Mouse (Mus musculus) neural tube, embryonic 11.5 days (tissue): ENCODE measurements around the gene Slc35f1. TPM values are rescaled to one million over a fixed set of nuclear protein-coding genes. Genes with fewer than 3 reads are reported as not detected.

Experiments
- ATAC-seq: fragments of 200-750 bp; cut with Nextera tagmentation; 2 replicates; pipeline ENCODE4 v1.8.0; 2017; ENCODE audit warnings: moderate number of reproducible peaks, mild to moderate bottlenecking, moderate TSS enrichment, moderate library complexity; ENCODE audit not compliant: insufficient read depth, low FRiP score, low TSS enrichment
- DNase-seq: peaks from one replicate; pipeline ENCODE4 v3.0.0-alpha.2; 2015; ENCODE audit warnings: low spot score
- H3K27ac ChIP-seq: fragments of 300-500 bp; sonication (generic); 2 replicates; pipeline ENCODE4 v1.5.1; 2014; ENCODE audit warnings: low read depth, mild to moderate bottlenecking, low read length
- H3K27me3 ChIP-seq: fragments of 300-500 bp; sonication (generic); 2 replicates; pipeline ENCODE4 v1.6.1; 2014; ENCODE audit warnings: mild to moderate bottlenecking, low read length, mixed read lengths; ENCODE audit not compliant: control insufficient read depth, insufficient read depth
- H3K36me3 ChIP-seq: fragments of 300-500 bp; sonication (generic); 2 replicates; pipeline ENCODE4 v1.6.1; 2014; ENCODE audit warnings: mild to moderate bottlenecking, low read length, moderate library complexity, mixed read lengths; ENCODE audit not compliant: control insufficient read depth, insufficient read depth
- H3K4me1 ChIP-seq: fragments of 300-500 bp; sonication (generic); 2 replicates; pipeline ENCODE4 v1.6.1; 2014; ENCODE audit warnings: low read length, mixed read lengths; ENCODE audit not compliant: control insufficient read depth, insufficient read depth
- H3K4me2 ChIP-seq: fragments of 300-500 bp; sonication (generic); 2 replicates; pipeline ENCODE4 v1.6.1; 2014; ENCODE audit warnings: low read depth, mild to moderate bottlenecking, moderate library complexity
- H3K4me3 ChIP-seq: fragments of 300-500 bp; sonication (generic); 2 replicates; pipeline ENCODE4 v1.5.1; 2014; ENCODE audit warnings: low read depth, low read length
- H3K9ac ChIP-seq: fragments of 300-500 bp; sonication (generic); 2 replicates; pipeline ENCODE4 v1.6.1; 2014; ENCODE audit warnings: mild to moderate bottlenecking, low read length
- H3K9me3 ChIP-seq: fragments of 300-500 bp; sonication (generic); 2 replicates; pipeline ENCODE4 v1.6.1; 2016; ENCODE audit warnings: low read length; ENCODE audit not compliant: control insufficient read depth
- WGBS: fragments of 180-500 bp; shearing (Covaris S2); extraction: QIAGEN DNeasy Blood & Tissue Kit; methylation state at CpG from one replicate; pipeline ENCODE4 v1.1.7; 2014; 5-methylcytosine and 5-hydroxymethylcytosine counted together
- polyA plus RNA-seq: library from polyadenylated mRNA; unstranded; fragments of >200 nt; fragmentation: Nextera tagmentation; extraction: Ambion mirVana; gene quantifications from 2 replicates; pipeline ENCODE4 v1.2.1, GENCODE M21; 2014

Gene Slc35f1
- polyA plus RNA-seq, 1 experiment from 2014 or later = 17.1 TPM

DNA sequence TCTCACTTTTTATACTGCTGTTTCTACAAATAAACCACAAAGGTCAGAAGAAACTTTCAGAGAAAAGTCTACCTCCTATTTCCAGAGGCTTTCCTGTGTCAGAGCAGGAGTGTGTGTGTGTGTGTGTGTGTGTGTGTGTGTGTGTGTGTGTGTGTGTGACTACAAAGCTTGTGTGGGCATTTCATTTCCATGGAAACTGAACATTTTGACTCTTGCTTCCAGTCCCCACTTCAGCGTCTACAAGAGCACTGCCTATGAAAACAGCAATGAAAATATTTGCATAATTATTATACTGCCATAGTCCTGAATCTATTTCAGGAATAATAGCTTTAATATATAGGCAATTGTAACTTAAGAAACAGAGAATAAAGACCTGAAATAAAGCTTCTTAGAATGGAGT lies 241.8 kb downstream of the Slc35f1 start:
- H3K27me3 ChIP-seq = no peaks in the 10 kb centered on the region
- ATAC-seq (no peak), DNase-seq (no peak)
- H3K27ac ChIP-seq = no peak overlapping the region
- no peaks in the 10 kb centered on the region for H3K36me3 ChIP-seq
- no peaks in the 10 kb centered on the region for H3K4me1 ChIP-seq
- no peak overlapping the region for H3K4me3 ChIP-seq
- 79% methylated on average over 1 of the region's 1 CpGs for WGBS
- H3K4me2 ChIP-seq = no peak overlapping the region
- no peaks in the 10 kb centered on the region for H3K9me3 ChIP-seq
- no peak overlapping the region for H3K9ac ChIP-seq

DNA sequence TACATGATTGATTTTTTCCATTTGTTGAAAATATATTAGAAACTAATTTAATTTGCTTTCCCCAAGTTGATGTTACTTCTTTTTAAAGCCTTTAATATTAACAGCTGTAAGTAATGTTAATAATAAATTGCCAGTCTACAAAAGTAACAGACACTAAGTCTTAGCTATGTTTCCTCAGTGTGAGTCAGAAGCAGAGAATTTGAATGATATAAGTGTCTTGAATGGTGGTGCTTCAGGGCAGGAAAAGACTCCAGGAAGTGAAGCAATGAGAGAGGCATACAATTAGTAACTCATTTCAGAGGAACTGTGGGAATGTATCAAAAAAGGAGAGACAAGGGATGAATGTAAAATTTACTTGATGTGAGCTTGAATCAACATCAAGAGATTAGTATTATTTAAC lies 244.3 kb downstream of the Slc35f1 start:
- H3K9me3 ChIP-seq = no peaks in the 10 kb centered on the region
- H3K36me3 ChIP-seq = no peaks in the 10 kb centered on the region
- no peak overlapping the region for H3K4me2 ChIP-seq
- no peak for ATAC-seq
- no peaks in the 10 kb centered on the region for H3K4me1 ChIP-seq
- no peak for DNase-seq
- no peak overlapping the region for H3K9ac ChIP-seq
- no peak overlapping the region for H3K4me3 ChIP-seq
- no peaks in the 10 kb centered on the region for H3K27me3 ChIP-seq
- H3K27ac ChIP-seq = no peak overlapping the region

DNA sequence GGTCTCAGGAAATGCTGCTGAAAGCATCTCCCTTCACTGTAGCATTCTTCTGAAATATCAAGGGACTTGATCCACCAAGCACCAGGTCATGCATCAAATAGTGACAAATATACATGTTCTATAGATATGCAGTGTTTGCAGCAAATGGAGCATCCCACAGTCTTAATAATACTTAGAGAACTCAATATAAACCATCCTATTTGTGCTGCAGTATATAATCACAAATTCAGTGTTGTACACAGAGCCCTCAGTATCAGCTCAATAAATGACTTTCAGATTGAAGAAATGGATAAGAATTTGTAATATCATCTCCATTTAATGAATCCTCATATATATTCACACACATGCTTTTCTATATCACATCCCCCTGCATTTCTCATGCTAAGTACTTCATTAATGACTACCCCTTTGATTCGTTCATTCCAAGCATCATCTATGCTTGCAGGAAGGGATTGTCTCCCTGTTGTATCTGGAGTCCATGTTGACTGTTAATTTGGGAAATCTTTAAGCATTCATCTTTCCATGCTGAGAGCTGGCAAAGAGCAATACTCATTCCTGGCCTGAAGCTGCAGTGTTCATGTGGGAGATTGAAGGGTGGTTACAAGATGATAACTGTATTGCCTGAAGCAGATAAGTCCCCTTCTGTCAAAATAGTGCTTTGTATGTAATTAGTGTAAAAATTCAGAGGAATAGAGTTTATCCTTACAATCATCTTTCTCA lies 249.9 kb downstream of the Slc35f1 start:
- no peaks in the 10 kb centered on the region for H3K36me3 ChIP-seq
- no peak for DNase-seq

DNA sequence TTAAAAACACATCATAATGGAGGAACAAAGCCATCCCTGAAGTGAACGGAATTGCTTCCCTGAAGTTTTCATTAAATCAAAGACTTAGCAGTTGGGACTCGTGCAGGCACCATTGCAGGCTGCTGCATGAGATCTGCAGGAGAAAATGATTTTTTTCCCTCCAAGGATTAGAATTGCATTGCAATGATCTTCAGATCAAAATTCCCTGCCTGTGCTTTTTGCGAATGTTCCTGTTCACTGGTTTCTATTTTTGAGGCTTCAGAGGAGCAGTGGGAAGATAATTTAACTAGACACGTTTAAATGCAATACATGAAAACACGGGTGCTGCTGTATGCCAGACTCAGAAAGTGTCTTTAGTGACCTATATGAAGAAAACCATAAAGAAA lies 250.5 kb downstream of the Slc35f1 start:
- Histone ChIP-seq H3K4me1 (no peaks in the 10 kb centered on the region), H3K27me3 (no peaks in the 10 kb centered on the region), H3K4me3 (no peak overlapping the region), H3K9ac (no peak overlapping the region), H3K4me2 (no peak overlapping the region), H3K9me3 (no peaks in the 10 kb centered on the region), H3K36me3 (no peaks in the 10 kb centered on the region), H3K27ac (no peak overlapping the region)
- no peak for DNase-seq
- ATAC-seq = no peak
- WGBS = 86% methylated on average over 5 of the region's 5 CpGs

More for the DNA sequence above, 249.9 kb downstream of the Slc35f1 start:
- no peak overlapping the region for H3K9ac ChIP-seq
- H3K27me3 ChIP-seq = no peaks in the 10 kb centered on the region
- H3K4me3 ChIP-seq = no peak overlapping the region
- H3K27ac ChIP-seq = no peak overlapping the region
- ATAC-seq = no peak
- H3K9me3 ChIP-seq = no peaks in the 10 kb centered on the region
- H3K4me2 ChIP-seq = no peak overlapping the region
- WGBS = 94% methylated on average over 1 of the region's 1 CpGs
- no peaks in the 10 kb centered on the region for H3K4me1 ChIP-seq

DNA sequence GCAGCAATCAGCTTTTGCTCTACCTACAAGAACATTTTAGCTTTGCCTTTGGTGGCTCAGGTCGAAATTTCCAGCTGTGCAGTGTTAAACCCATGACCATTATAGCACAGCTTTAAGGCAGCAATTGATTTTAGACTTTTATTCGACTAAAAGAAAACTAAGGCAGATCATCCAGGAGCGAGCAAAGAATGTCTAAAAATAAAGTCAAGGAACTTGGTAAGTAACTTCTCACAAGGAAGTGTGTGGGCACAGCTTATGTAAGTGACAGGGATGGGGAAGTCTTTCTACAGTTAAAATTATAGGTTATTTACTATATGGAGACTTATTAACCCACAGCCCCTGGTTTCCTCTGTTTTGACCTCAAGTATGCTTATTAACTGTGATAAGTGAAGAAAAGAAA lies 262.2 kb downstream of the Slc35f1 start:
- Histone ChIP-seq H3K27me3 (no peaks in the 10 kb centered on the region), H3K4me2 (no peak overlapping the region), H3K27ac (no peak overlapping the region), H3K4me3 (no peak overlapping the region), H3K9me3 (no peaks in the 10 kb centered on the region), H3K4me1 (no peaks in the 10 kb centered on the region), H3K9ac (no peak overlapping the region), H3K36me3 (no peaks in the 10 kb centered on the region)
- DNase-seq (no peak), ATAC-seq (no peak)
- 84% methylated on average over 3 of the region's 3 CpGs for WGBS

DNA sequence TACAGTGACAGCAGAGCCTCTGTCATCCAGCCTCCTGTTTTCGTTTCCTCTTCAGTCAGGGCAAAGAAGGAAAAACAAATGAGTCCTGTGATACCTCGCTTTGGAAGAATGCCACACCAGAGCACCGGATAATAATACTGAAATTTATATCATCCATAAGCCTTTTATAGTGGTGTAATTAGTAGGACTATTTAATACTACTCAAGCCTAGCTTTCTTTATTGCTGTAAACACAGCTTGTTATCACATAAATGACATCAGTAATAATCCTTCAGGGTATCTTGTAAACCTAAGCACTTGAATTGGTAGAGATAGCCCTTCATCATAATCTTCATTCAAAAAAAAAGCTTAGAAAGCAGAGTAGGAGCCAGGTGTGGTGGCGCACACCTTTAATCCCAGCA lies 266.4 kb downstream of the Slc35f1 start:
- no peaks in the 10 kb centered on the region for H3K36me3 ChIP-seq
- H3K27me3 ChIP-seq = no peaks in the 10 kb centered on the region
- H3K27ac ChIP-seq = no peak overlapping the region
- H3K4me1 ChIP-seq = no peaks in the 10 kb centered on the region
- 82% methylated on average over 4 of the region's 4 CpGs for WGBS
- H3K9ac ChIP-seq = no peak overlapping the region
- no peak overlapping the region for H3K4me2 ChIP-seq
- DNase-seq (no peak), ATAC-seq (no peak)
- no peak overlapping the region for H3K4me3 ChIP-seq
- H3K9me3 ChIP-seq = no peaks in the 10 kb centered on the region

DNA sequence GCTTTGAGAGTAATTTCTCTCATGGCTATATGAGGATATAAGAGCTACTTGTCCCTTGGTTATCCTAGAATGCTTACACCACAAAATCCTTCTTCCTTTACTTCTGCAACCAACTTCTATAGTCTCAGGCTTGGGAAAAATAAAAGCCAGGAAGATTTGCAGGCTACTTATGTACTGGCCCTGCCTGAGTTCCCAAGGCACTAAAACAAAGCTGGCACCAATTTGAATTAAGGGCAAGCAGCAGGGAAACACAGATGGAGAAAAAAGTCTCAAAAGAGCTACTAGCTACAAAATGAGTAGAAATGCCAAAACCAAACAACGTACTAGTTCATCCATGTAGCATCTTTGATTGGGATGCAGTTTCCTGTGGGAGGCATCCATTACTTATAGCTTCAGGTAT lies 288.9 kb downstream of the Slc35f1 start:
- H3K4me3 ChIP-seq = no peak overlapping the region
- 81% methylated on average over 1 of the region's 1 CpGs for WGBS
- H3K9me3 ChIP-seq = no peaks in the 10 kb centered on the region
- no peaks in the 10 kb centered on the region for H3K4me1 ChIP-seq
- H3K9ac ChIP-seq = no peak overlapping the region
- H3K36me3 ChIP-seq = no peaks in the 10 kb centered on the region
- H3K27ac ChIP-seq = no peak overlapping the region
- DNase-seq (no peak), ATAC-seq (no peak)
- H3K4me2 ChIP-seq = no peak overlapping the region
- no peaks in the 10 kb centered on the region for H3K27me3 ChIP-seq

DNA sequence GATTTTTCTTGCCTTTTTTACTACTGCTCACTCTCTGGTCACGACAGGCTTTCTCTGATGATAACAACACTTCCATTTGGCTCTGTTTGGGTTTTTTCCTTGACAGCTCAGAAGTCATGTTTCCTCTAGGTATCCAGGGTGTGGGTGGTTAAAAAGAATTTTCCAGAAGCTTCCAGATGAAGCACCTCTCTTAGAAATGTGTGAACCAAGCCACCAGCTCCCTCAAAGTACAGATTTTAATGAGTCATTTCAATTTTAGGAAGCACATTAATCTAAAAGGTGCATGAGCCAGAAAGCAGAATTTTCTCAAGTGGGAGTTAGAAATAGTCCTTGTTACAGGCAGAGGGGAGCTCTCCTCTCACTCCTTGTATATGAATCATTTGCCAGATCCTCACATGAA lies 292.5 kb downstream of the Slc35f1 start:
- Histone ChIP-seq H3K27me3 (no peaks in the 10 kb centered on the region), H3K4me1 (no peaks in the 10 kb centered on the region), H3K4me2 (no peak overlapping the region), H3K9ac (no peak overlapping the region), H3K9me3 (no peaks in the 10 kb centered on the region), H3K4me3 (no peak overlapping the region), H3K27ac (no peak overlapping the region), H3K36me3 (no peaks in the 10 kb centered on the region)
- no peak for ATAC-seq
- DNase-seq = no peak
- WGBS = 69% methylated on average over 1 of the region's 1 CpGs

DNA sequence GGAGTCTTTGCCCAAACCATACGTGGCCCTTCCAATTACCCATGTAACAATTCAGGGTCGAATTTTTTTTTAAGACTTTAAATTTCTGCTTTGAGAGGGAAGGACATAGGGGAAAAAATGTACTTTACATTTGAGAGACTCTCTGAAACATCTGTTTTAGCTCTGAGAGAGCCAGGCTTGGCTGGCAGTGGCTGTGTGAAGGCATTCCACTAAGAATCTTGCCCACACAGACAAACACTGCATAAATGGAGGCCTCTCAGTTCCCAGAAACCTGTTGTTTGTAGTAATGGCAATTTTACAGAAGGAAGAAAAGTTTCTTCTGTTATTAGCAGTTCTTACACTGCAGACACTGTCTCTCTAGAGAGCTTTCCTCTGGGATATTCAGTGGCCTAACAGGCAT lies 301.9 kb downstream of the Slc35f1 start:
- WGBS = 69% methylated on average over 2 of the region's 2 CpGs
- ATAC-seq (no peak), DNase-seq (no peak)
- H3K9me3 ChIP-seq = no peaks in the 10 kb centered on the region
- no peaks in the 10 kb centered on the region for H3K27me3 ChIP-seq
- H3K27ac ChIP-seq = no peak overlapping the region
- no peaks in the 10 kb centered on the region for H3K36me3 ChIP-seq
- no peaks in the 10 kb centered on the region for H3K4me1 ChIP-seq
- H3K4me2 ChIP-seq = no peak overlapping the region
- H3K9ac ChIP-seq = no peak overlapping the region
- no peak overlapping the region for H3K4me3 ChIP-seq
